Mouse (Mus musculus): ENCODE measurements at regions not wholly inside any gene's neighbourhood (a gene's known extent, or its start where the extent isn't known, plus 50 kb on each side); places are given as distances from the start of the nearest gene placed in this dataset.
A peak's percentile ranks its signal among the peaks of the same experiment; 100 is the strongest.

DNA sequence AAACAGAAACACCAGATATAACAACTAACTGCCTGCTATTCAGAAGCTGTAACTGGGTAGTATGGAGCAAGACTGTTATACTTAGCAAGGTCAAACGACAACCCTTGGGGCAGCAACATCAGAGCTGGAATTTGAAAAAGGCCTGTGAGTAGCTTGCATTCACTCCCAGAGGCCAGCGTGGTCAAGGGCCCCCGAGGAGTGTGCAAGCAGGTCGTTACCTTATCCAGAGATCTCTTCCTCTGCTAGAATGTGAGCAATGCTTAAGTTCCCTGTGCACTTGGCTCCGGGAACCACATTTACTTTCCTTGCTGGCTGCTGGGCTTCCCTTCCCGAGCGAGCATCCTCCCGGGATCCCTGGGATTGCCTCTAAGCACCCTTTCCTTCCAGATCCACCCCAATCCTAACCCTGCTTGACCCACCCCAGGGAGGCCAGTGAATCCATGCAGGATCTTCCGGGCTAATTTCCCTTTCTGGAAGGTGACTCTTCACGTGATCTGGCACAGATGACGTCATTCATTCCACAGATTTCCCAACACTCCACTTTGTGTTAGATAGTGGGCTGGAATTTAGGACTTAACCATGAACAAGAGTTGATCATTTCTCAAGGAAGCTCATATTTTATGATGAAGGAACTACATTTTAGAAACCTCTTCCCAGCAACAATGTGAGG lies 112.3 kb upstream of the Tsc22d1 start:
- no peak for TF ChIP-seq CTCF (IDR thresholded peaks at IDR 0.05)
- TF ChIP-seq EP300 (IDR thresholded peaks at IDR 0.05), result peak; percentile 57; the same call in 1 of the 2 replicates
